Mouse (Mus musculus) thymus, postnatal 25 days (tissue): ENCODE results near the gene Mdc1.

ENCODE experiments used
- DNase-seq: peaks from one replicate; pipeline ENCODE4 v3.0.0; 2022

The Mdc1 gene

GRCm38 (mm10) chr17:35896781-35897643, 55.7 kb downstream of the Mdc1 start, which contains the start of gene 2310061I04Rik:
Gene 2310061I04Rik, minus strand, starts transcription at chr17:35897431.
- DNase-seq = peak; percentile 95

- DNase-seq = peak; percentile 23
Observed at GRCm38 (mm10) chr17:35897644-35898573, 56.6 kb downstream of the Mdc1 start.

- DNase-seq = no peak
Observed at GRCm38 (mm10) chr17:35900636-35901035, 59.3 kb downstream of the Mdc1 start.

- no peak for DNase-seq
Observed at GRCm38 (mm10) chr17:35903343-35903991, 62.2 kb downstream of the Mdc1 start.

- DNase-seq = peak; percentile 28
Observed at GRCm38 (mm10) chr17:35903992-35904355, 62.7 kb downstream of the Mdc1 start.

- no peak for DNase-seq
Observed at GRCm38 (mm10) chr17:35905587-35905986, 64.3 kb downstream of the Mdc1 start.

- no peak for DNase-seq
Observed at GRCm38 (mm10) chr17:35907609-35908008, 66.3 kb downstream of the Mdc1 start.
